Mouse (Mus musculus) spleen, adult 2 months (tissue): ENCODE results near the gene Tmem87b. TPM values are rescaled to one million over a fixed set of nuclear protein-coding genes. Genes with fewer than 3 reads are reported as not detected.
A peak's percentile ranks its signal among the peaks of the same experiment; 100 is the strongest.

Experiments
- DNase-seq, 2 experiments: peaks; one replicate each; pipeline versions ENCODE4 v3.0.0 to v3.0.0-alpha.2; 2012 to 2021; ENCODE audit warnings: low spot score in 2 of 2, low read depth in 1 of 2
- H3K27ac ChIP-seq: fragments of 200-500 bp; 2 replicates; pipeline ENCODE4 v1.5.1; 2012; ENCODE audit warnings: low read length, inconsistent platforms; ENCODE audit not compliant: insufficient read depth
- H3K27me3 ChIP-seq: fragments of 200-500 bp; 2 replicates; pipeline ENCODE4 v1.6.1; 2012; ENCODE audit warnings: mild to moderate bottlenecking, moderate library complexity, low read length, inconsistent platforms; ENCODE audit not compliant: control insufficient read depth, insufficient read depth
- H3K36me3 ChIP-seq: fragments of 200-500 bp; 2 replicates; pipeline ENCODE4 v1.6.1; 2012; ENCODE audit warnings: mild to moderate bottlenecking, low read length, inconsistent platforms; ENCODE audit not compliant: control insufficient read depth, insufficient read depth
- H3K4me1 ChIP-seq: fragments of 200-500 bp; 2 replicates; pipeline ENCODE4 v1.6.1; 2011; ENCODE audit warnings: inconsistent platforms; ENCODE audit not compliant: control insufficient read depth, insufficient read depth, insufficient read length
- H3K4me3 ChIP-seq: fragments of 200-500 bp; 2 replicates; pipeline ENCODE4 v1.5.1; 2011; ENCODE audit warnings: mild to moderate bottlenecking, inconsistent platforms; ENCODE audit not compliant: insufficient read depth, insufficient read length; ENCODE audit errors: extremely low read depth
- CTCF ChIP-seq: fragments of 200-500 bp; IDR thresholded peaks from 2 replicates; pipeline ENCODE4 v1.5.1; 2011; ENCODE audit warnings: mild to moderate bottlenecking, inconsistent platforms; ENCODE audit not compliant: insufficient read depth, insufficient read length, insufficient replicate concordance; ENCODE audit errors: extremely low read depth
- POLR2A ChIP-seq: fragments of 200-500 bp; IDR thresholded peaks from 2 replicates; pipeline ENCODE4 v1.6.1; 2011; ENCODE audit warnings: low read depth, low read length, inconsistent platforms
- WGBS: fragments of 180-500 bp; shearing (Covaris S2); methylation state at CpG from one replicate; pipeline ENCODE4 v1.1.7; 2018; 5-methylcytosine and 5-hydroxymethylcytosine counted together
- polyA plus RNA-seq: library from polyadenylated mRNA; depleted of rRNA; stranded (reverse); fragments of >200 nt; gene quantifications from 2 replicates; pipeline ENCODE4 v1.2.3, GENCODE M21; 2012

Tmem87b gene
- polyA plus RNA-seq, 1 experiment: 5.9 TPM

- no peak for TF ChIP-seq POLR2A
- TF ChIP-seq CTCF: no peak
- Histone ChIP-seq H3K4me1 (peaks cover 4% of the 10 kb centered on the region; the same call in 1 of the 2 replicates), H3K27ac (peak overlapping the region; percentile 84; the same call in 1 of the 2 replicates), H3K36me3 (no peaks in the 10 kb centered on the region; the same call in 1 of the 2 replicates), H3K27me3 (no peaks in the 10 kb centered on the region), H3K4me3 (peak overlapping the region; percentile 91; the same call in 1 of the 2 replicates)
- WGBS: 37% methylated on average over 14 of the region's 14 CpGs
- no peak for DNase-seq
Measured at GRCm38 (mm10) chr2:128818956-128819643, 1.2 kb downstream of the Tmem87b start.

GRCm38 (mm10) chr2:128820631-128821030 lies 2.7 kb downstream of the Tmem87b start:
- no peak for DNase-seq
- H3K4me1 ChIP-seq: peaks cover 4% of the 10 kb centered on the region; the same call in 1 of the 2 replicates
- 85% methylated on average over 2 of the region's 2 CpGs for WGBS
- TF ChIP-seq CTCF: no peak
- TF ChIP-seq POLR2A: no peak
- H3K36me3 ChIP-seq: peaks cover 4% of the 10 kb centered on the region
- no peak overlapping the region for H3K27ac ChIP-seq
- H3K27me3 ChIP-seq: no peaks in the 10 kb centered on the region
- no peak overlapping the region for H3K4me3 ChIP-seq

- DNase-seq: no peak
- no peak overlapping the region for H3K4me3 ChIP-seq
- WGBS: 92% methylated on average over 5 of the region's 5 CpGs
- no peak overlapping the region for H3K27ac ChIP-seq
- peaks cover 3% of the 10 kb centered on the region; the same call in 1 of the 2 replicates for H3K4me1 ChIP-seq
- H3K36me3 ChIP-seq: peaks cover 12% of the 10 kb centered on the region
- no peak for TF ChIP-seq POLR2A
- no peak for TF ChIP-seq CTCF
- H3K27me3 ChIP-seq: no peaks in the 10 kb centered on the region
Measured at GRCm38 (mm10) chr2:128823893-128824292, 6.0 kb downstream of the Tmem87b start.

GRCm38 (mm10) chr2:128827787-128828186 lies 9.9 kb downstream of the Tmem87b start:
- 100% methylated on average over 1 of the region's 1 CpGs for WGBS
- peaks cover 23% of the 10 kb centered on the region for H3K36me3 ChIP-seq
- H3K27me3 ChIP-seq: no peaks in the 10 kb centered on the region
- H3K27ac ChIP-seq: no peak overlapping the region
- DNase-seq: no peak
- no peaks in the 10 kb centered on the region for H3K4me1 ChIP-seq
- H3K4me3 ChIP-seq: no peak overlapping the region
- TF ChIP-seq CTCF: no peak
- no peak for TF ChIP-seq POLR2A

- Histone ChIP-seq H3K36me3 (peaks cover 25% of the 10 kb centered on the region), H3K27me3 (no peaks in the 10 kb centered on the region), H3K4me1 (no peaks in the 10 kb centered on the region), H3K27ac (no peak overlapping the region), H3K4me3 (no peak overlapping the region)
- TF ChIP-seq CTCF (no peak), POLR2A (no peak)
- no peak for DNase-seq
- WGBS: 91% methylated on average over 3 of the region's 3 CpGs
Measured at GRCm38 (mm10) chr2:128832611-128833010, 14.7 kb downstream of the Tmem87b start.

- no peak overlapping the region for H3K27ac ChIP-seq
- no peak overlapping the region for H3K4me3 ChIP-seq
- TF ChIP-seq CTCF: no peak
- no peak for TF ChIP-seq POLR2A
- no peaks in the 10 kb centered on the region for H3K27me3 ChIP-seq
- DNase-seq: no peak
- peaks cover 26% of the 10 kb centered on the region for H3K36me3 ChIP-seq
- 92% methylated on average over 2 of the region's 2 CpGs for WGBS
- H3K4me1 ChIP-seq: no peaks in the 10 kb centered on the region
Measured at GRCm38 (mm10) chr2:128833035-128833434, 15.1 kb downstream of the Tmem87b start.

GRCm38 (mm10) chr2:128833435-128833834 lies 15.5 kb downstream of the Tmem87b start:
- no peak for TF ChIP-seq CTCF
- no peak for TF ChIP-seq POLR2A
- H3K4me1 ChIP-seq: no peaks in the 10 kb centered on the region
- no peak overlapping the region for H3K4me3 ChIP-seq
- whole genome bisulfite sequencing: 97% methylated on average over 2 of the region's 2 CpGs
- DNase-seq: no peak
- no peak overlapping the region for H3K27ac ChIP-seq
- peaks cover 27% of the 10 kb centered on the region for H3K36me3 ChIP-seq
- H3K27me3 ChIP-seq: no peaks in the 10 kb centered on the region
